Mouse (Mus musculus): ENCODE measurements around the gene BC004004. TPM values are rescaled to one million over a fixed set of nuclear protein-coding genes. Genes with fewer than 3 reads are reported as not detected.
"Not testable (repeated sequence)": the region's sequence is repeated elsewhere in the genome, so short reads cannot be mapped to it uniquely, and the experiment has no call there.

The BC004004 gene
- total RNA-seq (2017) = 77.2 and 109 TPM in 2 replicates

- ATAC-seq (replicated peaks in 1 of 2; ENCODE audit: insufficient read depth in 1 of 2, low FRiP score in 2 of 2, low TSS enrichment in 1 of 2, low read depth in 1 of 2, poor library complexity in 2 of 2, severe bottlenecking in 2 of 2) = peak; percentile 89 to 92
Measured at GRCm38 (mm10) chr17:29268682-29269348, at the start of gene BC004004. TSS of gene BC004004 (plus strand) at chr17:29268788.

- no peak for ATAC-seq (replicated peaks in 1 of 2; ENCODE audit: insufficient read depth in 1 of 2, low FRiP score in 2 of 2, low TSS enrichment in 1 of 2, low read depth in 1 of 2, poor library complexity in 2 of 2, severe bottlenecking in 2 of 2)
Measured at GRCm38 (mm10) chr17:29220631-29221030, 48.0 kb upstream of the BC004004 start.

GRCm38 (mm10) chr17:29231109-29231508 lies 37.5 kb upstream of the BC004004 start:
- ATAC-seq (replicated peaks in 1 of 2; ENCODE audit: insufficient read depth in 1 of 2, low FRiP score in 2 of 2, low TSS enrichment in 1 of 2, low read depth in 1 of 2, poor library complexity in 2 of 2, severe bottlenecking in 2 of 2) = no peak

- ATAC-seq (replicated peaks in 1 of 2; ENCODE audit: insufficient read depth in 1 of 2, low FRiP score in 2 of 2, low TSS enrichment in 1 of 2, low read depth in 1 of 2, poor library complexity in 2 of 2, severe bottlenecking in 2 of 2) = no peak
Measured at GRCm38 (mm10) chr17:29236111-29236510, 32.5 kb upstream of the BC004004 start.

GRCm38 (mm10) chr17:29237267-29237771 lies 31.3 kb upstream of the BC004004 start:
- no peak for ATAC-seq (replicated peaks in 1 of 2; ENCODE audit: insufficient read depth in 1 of 2, low FRiP score in 2 of 2, low TSS enrichment in 1 of 2, low read depth in 1 of 2, poor library complexity in 2 of 2, severe bottlenecking in 2 of 2)

GRCm38 (mm10) chr17:29237772-29238420 lies 30.7 kb upstream of the BC004004 start, which contains the start of gene Cpne5:
TSS of gene Cpne5 (minus strand) at chr17:29238167.
- ATAC-seq (replicated peaks in 1 of 2; ENCODE audit: insufficient read depth in 1 of 2, low FRiP score in 2 of 2, low TSS enrichment in 1 of 2, low read depth in 1 of 2, poor library complexity in 2 of 2, severe bottlenecking in 2 of 2) = no peak

GRCm38 (mm10) chr17:29238421-29238945 lies 30.1 kb upstream of the BC004004 start:
- ATAC-seq (replicated peaks in 1 of 2; ENCODE audit: insufficient read depth in 1 of 2, low FRiP score in 2 of 2, low TSS enrichment in 1 of 2, low read depth in 1 of 2, poor library complexity in 2 of 2, severe bottlenecking in 2 of 2) = peak; percentile 47 to 54

GRCm38 (mm10) chr17:29244912-29245311 lies 23.7 kb upstream of the BC004004 start:
- ATAC-seq (replicated peaks in 1 of 2; ENCODE audit: insufficient read depth in 1 of 2, low FRiP score in 2 of 2, low TSS enrichment in 1 of 2, low read depth in 1 of 2, poor library complexity in 2 of 2, severe bottlenecking in 2 of 2) = no peak

GRCm38 (mm10) chr17:29245725-29246124 lies 22.9 kb upstream of the BC004004 start:
- peak; percentile 61 to 73 for ATAC-seq (replicated peaks in 1 of 2; ENCODE audit: insufficient read depth in 1 of 2, low FRiP score in 2 of 2, low TSS enrichment in 1 of 2, low read depth in 1 of 2, poor library complexity in 2 of 2, severe bottlenecking in 2 of 2)

- peak in 1 of 2 experiments; percentile 59; a peak in 1 of 4 replicates for ATAC-seq (replicated peaks in 1 of 2; ENCODE audit: insufficient read depth in 1 of 2, low FRiP score in 2 of 2, low TSS enrichment in 1 of 2, low read depth in 1 of 2, poor library complexity in 2 of 2, severe bottlenecking in 2 of 2)
Measured at GRCm38 (mm10) chr17:29246602-29247001, 22.0 kb upstream of the BC004004 start.

- no peak for ATAC-seq (replicated peaks in 1 of 2; ENCODE audit: insufficient read depth in 1 of 2, low FRiP score in 2 of 2, low TSS enrichment in 1 of 2, low read depth in 1 of 2, poor library complexity in 2 of 2, severe bottlenecking in 2 of 2)
Measured at GRCm38 (mm10) chr17:29247881-29248280, 20.7 kb upstream of the BC004004 start.

- 0 out of 4 replicates have a peak, but pooled peaks of 1 of the 2 experiments have one; percentile 8 for ATAC-seq (replicated peaks in 1 of 2; ENCODE audit: insufficient read depth in 1 of 2, low FRiP score in 2 of 2, low TSS enrichment in 1 of 2, low read depth in 1 of 2, poor library complexity in 2 of 2, severe bottlenecking in 2 of 2)
Measured at GRCm38 (mm10) chr17:29249512-29249911, 19.1 kb upstream of the BC004004 start.

- not testable (repeated sequence) for ATAC-seq (replicated peaks in 1 of 2; ENCODE audit: insufficient read depth in 1 of 2, low FRiP score in 2 of 2, low TSS enrichment in 1 of 2, low read depth in 1 of 2, poor library complexity in 2 of 2, severe bottlenecking in 2 of 2)
Measured at GRCm38 (mm10) chr17:29251006-29251405, 17.6 kb upstream of the BC004004 start.

- ATAC-seq (replicated peaks in 1 of 2; ENCODE audit: insufficient read depth in 1 of 2, low FRiP score in 2 of 2, low TSS enrichment in 1 of 2, low read depth in 1 of 2, poor library complexity in 2 of 2, severe bottlenecking in 2 of 2) = no peak
Measured at GRCm38 (mm10) chr17:29251608-29252390, 16.8 kb upstream of the BC004004 start.

GRCm38 (mm10) chr17:29253236-29253635 lies 15.4 kb upstream of the BC004004 start:
- ATAC-seq (replicated peaks in 1 of 2; ENCODE audit: insufficient read depth in 1 of 2, low FRiP score in 2 of 2, low TSS enrichment in 1 of 2, low read depth in 1 of 2, poor library complexity in 2 of 2, severe bottlenecking in 2 of 2) = no peak

- ATAC-seq (replicated peaks in 1 of 2; ENCODE audit: insufficient read depth in 1 of 2, low FRiP score in 2 of 2, low TSS enrichment in 1 of 2, low read depth in 1 of 2, poor library complexity in 2 of 2, severe bottlenecking in 2 of 2) = no peak
Measured at GRCm38 (mm10) chr17:29253684-29254083, 14.9 kb upstream of the BC004004 start.

- ATAC-seq (replicated peaks in 1 of 2; ENCODE audit: insufficient read depth in 1 of 2, low FRiP score in 2 of 2, low TSS enrichment in 1 of 2, low read depth in 1 of 2, poor library complexity in 2 of 2, severe bottlenecking in 2 of 2) = not testable (repeated sequence)
Measured at GRCm38 (mm10) chr17:29254784-29255183, 13.8 kb upstream of the BC004004 start.
